Mouse (Mus musculus) right cerebral cortex, postnatal 36 days (tissue): ENCODE data around the gene 2210011C24Rik.
"Not testable (repeated sequence)": the region's sequence is repeated elsewhere in the genome, so short reads cannot be mapped to it uniquely, and the experiment has no call there.

Source experiments
- DNase-seq, 2 experiments: peaks; one replicate each; pipeline ENCODE4 v3.0.0; 2022; ENCODE audit warnings: low spot score in 2 of 2, mixed read lengths in 1 of 2

The 2210011C24Rik gene

GRCm38 (mm10) chr8:83994030-83994429, 17.9 kb downstream of the 2210011C24Rik start:
- no peak for DNase-seq

DNA sequence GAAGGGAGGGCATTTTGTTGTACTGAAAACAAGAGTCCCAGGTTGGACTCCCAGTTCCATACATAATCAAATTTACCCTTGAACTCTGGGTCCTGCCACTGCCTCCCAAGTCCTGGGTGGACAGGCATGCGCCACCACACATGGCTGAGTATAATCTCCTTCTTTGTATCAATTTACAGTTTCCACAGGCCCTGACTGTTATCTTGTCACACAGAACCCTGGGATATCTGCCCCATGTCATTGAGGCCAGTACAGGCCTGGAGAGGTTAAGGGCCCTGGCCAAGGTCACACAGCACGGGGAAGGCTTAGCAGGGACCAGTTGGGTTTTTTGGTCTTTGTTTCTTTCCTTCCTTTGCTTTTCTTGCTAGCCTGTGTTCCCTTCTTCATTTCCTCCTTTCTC, 19.5 kb downstream of the 2210011C24Rik start:
- DNase-seq: no peak

GRCm38 (mm10) chr8:83990170-83990569, 21.8 kb downstream of the 2210011C24Rik start:
- no peak for DNase-seq

DNA sequence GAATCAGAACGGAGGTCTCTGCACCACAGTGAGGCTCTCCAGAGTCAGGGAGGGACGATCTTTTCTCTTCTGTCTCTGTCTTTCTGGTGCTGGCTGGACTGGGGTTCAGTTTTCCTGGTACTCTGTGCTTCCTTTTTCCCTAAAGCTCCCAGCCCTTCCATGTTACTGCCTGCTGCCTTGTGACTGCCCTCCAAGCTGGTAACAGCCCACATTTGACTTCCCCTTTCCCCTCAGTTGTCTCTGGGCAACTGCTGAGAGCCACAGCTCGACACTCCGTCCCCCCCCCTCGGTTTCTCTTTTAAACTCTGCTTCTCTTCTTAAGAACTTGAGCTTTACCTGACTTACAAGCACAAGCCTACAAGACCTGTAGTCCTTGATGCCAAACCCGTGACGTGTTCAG, 22.7 kb downstream of the 2210011C24Rik start:
- no peak for DNase-seq

DNA sequence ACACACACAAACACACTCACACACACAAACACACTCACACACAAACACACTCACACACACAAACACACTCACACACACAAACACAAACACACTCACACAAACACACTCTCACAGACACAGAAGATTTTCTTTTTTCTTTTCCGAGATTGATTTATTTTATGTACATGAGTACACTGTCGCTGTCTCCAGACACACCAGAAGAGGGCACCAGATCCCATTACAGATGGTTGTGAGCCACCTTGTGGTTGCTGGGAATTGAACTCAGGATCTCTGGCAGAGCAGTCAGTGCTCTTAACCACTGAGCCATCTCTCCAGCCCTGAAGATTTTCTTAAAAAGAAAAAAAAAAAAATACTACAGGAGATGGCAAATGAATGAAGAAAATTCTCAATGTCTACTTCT, 28.7 kb downstream of the 2210011C24Rik start:
- DNase-seq: not testable (repeated sequence)

- no peak for DNase-seq
These were observed 29.5 kb downstream of the 2210011C24Rik start for GRCm38 (mm10) chr8:83982449-83982848.

GRCm38 (mm10) chr8:83981533-83981932, 30.4 kb downstream of the 2210011C24Rik start:
- no peak for DNase-seq

DNA sequence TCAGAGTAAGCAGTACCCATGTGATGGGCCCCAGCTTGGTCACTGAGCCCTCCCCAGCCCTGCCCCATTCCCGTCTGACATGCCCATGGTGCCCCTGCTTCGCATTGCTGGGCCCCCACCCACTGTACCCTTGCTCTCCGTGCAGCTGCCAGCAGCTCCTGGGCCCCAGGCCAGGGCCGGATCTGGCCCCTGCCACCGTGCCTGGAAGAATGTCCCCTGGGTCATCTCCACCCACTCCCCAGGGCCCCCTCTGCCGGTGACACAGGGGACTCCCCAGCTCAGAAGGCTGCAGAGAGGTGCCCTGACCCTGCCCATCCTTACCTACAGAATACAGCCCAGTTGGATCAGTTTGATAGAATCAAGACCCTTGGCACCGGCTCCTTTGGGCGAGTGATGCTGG, 31.1 kb downstream of the 2210011C24Rik start:
- DNase-seq: no peak

- DNase-seq: no peak
These were observed 31.7 kb downstream of the 2210011C24Rik start for GRCm38 (mm10) chr8:83980250-83980649.

- DNase-seq: no peak
These were observed 33.8 kb downstream of the 2210011C24Rik start for GRCm38 (mm10) chr8:83978200-83978599.

GRCm38 (mm10) chr8:83977646-83978045, 34.3 kb downstream of the 2210011C24Rik start:
- DNase-seq: no peak

DNA sequence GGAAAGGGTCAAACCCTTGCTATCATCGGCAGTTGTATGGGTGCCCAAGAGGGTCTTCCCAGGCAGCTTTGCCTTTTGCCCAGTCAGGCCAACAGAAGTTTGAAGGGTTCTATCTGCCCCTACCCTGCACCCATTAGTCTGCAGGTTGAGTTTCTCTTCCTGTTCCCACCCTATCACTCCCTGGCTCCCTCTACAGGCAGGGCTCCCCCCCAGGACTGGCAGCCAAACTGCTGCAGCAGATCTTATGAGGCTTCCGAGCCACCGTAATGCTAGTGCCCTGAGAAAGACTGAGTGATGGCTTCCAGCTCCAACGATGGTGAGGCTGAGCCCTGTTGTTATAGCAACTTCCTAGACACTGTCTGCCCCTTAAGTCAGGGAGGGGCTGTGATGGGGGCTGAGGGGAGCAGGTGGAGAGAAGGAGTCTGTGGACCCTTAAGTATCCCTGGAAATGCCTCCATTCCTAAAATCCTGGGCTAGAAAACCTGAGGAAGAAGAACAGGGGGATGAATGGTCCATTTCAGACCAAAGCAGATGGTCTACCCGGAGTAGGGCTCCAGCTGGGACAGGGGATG, 35.1 kb downstream of the 2210011C24Rik start:
- no peak for DNase-seq

- no peak for DNase-seq
These were observed 35.8 kb downstream of the 2210011C24Rik start for GRCm38 (mm10) chr8:83976101-83976630.

- DNase-seq: no peak
These were observed 37.5 kb downstream of the 2210011C24Rik start for GRCm38 (mm10) chr8:83974521-83974920.

DNA sequence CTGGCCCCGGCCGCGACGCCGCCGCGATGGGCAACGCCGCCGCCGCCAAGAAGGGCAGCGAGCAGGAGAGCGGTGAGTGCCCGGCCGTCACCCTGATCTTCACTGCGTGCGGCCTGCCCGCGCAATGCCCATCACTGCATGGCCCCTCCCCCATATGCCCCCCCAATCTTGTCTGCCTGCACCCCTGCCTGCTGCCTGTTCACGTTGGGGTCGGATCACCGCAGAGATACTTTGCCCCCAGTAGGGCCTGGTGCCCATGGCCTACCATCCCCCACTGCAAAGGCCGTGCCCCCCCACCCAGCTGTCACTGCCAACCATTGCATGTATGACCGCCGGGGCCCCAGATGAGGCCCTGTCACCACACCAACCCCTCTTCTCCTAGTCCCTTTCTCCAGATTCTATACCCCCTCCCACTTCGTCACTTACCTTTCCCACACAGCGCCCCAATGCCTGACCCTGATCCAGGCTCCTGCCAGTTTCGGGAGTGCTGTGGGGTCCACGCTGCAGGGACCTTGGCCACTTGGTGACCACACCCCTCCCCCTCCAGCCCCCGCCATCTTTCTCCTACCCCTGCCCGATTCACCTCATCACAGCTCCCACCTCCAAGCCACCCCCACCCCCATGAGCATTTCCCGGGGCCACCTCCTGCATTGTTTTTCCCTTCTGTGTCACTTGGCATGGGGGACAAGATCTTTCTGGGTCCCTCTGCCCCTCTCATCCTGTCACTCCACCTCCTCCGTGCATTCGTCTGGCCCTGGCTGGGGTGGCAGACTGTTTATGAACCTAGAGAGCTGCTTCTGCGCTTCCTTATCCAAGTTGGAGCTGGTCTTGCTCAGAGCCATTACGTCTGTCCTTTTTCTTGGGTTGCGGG, 38.6 kb downstream of the 2210011C24Rik start:
- DNase-seq: no peak

DNA sequence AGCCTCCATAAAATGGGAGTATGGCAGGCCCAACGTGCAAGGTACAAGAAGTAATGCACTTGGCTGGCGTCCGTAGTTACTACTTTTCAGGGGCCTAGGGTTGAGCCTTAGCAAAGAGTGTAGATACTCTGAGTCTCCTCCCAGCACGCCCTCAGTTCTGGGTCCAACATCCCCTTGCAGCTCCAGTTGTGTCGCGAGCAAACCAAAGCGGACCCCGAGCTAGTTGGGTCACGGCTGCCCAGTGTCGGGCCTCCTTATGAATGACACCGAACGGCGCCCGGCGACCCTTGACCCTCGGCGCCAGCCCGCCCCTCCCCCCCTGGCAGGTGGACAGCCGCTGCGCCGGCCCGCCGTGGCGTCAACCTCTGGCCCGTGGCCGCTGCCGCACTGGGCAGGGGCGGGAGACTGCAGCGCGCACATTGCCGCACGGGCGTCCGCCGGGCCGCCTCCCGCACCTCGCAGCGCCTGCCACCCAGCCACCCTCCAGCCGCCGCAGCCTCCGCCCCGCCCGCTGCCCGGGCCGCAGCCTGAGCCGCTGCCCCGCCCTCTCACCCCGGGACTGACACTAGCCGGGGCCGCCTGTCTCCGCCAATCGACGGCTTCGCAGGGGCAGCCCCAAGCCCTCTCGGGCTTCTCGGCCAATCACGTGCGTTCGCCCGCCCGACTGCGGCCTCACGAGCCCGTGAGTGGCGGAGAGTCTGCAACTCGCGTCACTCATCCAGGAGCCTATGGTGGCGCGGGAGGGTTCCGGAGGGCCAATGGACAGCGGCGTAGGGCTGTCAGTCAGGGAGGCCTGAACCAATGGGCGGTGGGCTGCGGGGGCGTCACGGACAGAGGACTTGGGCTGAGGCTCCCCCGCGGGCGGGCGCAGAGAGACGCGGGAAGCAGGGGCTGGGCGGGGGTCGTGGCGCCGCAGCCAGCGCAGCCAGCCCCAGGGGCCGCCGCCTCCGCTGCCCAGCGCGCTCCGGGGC, 39.5 kb downstream of the 2210011C24Rik start, which contains the start of gene Prkaca:
Gene Prkaca (plus strand): TSS at position 844 of the 971 bp plus-strand sequence.
- peak; percentile 99 to 100 for DNase-seq

DNA sequence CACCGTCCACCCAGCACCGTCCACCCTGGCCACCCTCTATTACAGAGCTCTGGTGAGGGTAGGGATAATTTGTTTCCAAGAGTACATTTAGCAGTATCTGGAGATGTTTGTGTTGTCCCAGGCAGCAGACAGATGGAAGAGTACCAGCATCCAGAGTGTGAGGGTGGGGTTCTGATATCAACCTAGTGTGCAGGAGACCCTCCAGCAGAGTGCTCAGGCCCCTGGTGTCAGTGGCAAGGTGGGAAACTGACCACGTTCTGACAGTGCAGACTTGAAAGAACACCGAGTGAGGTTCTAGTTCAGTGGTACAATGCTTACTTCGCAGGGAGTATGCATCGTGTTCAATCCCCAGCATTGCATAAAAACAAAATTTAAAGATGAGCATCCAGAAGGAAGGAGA, 40.3 kb downstream of the 2210011C24Rik start:
- DNase-seq: no peak

GRCm38 (mm10) chr8:83971121-83971520, 40.9 kb downstream of the 2210011C24Rik start:
- DNase-seq: no peak

DNA sequence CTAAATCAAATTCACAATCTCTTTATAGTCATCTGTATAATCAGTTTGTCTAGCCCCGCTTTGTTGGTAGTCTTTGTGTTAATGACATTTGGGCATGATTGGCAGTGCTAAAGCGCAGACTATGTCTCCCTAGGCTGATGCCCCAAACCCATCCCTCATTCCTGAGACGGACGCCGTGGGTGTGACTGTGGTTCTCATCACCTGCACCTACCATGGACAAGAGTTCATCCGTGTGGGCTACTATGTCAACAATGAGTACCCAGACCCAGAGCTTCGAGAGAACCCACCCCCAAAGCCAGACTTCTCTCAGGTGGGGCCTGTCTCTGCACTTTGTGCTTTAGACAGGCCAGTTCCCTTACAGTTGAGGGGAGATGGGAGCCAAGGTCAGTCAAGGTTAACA, 44.3 kb downstream of the 2210011C24Rik start:
- no peak for DNase-seq

GRCm38 (mm10) chr8:83964015-83964765, 47.8 kb downstream of the 2210011C24Rik start:
- DNase-seq: no peak
